Mouse (Mus musculus) CD8-positive naive resting alpha-beta T cell, adult 2 months (primary cell): Measurements from ENCODE around the gene Grhpr.
A peak's percentile ranks its signal among the peaks of the same experiment; 100 is the strongest.
"Not testable (repeated sequence)": the region's sequence is repeated elsewhere in the genome, so short reads cannot be mapped to it uniquely, and the experiment has no call there.

Experiments used
- DNase-seq, 2 experiments: peaks; one replicate each; pipeline ENCODE4 v3.0.0; 2022; ENCODE audit warnings: low read depth in 2 of 2, low spot score in 2 of 2

Grhpr gene

GRCm38 (mm10) chr4:44973871-44974270 is 7.3 kb upstream of the Grhpr start:
- DNase-seq, result no peak

- DNase-seq, result no peak
Measured at GRCm38 (mm10) chr4:44974331-44974730, 6.9 kb upstream of the Grhpr start.

- no peak for DNase-seq
Measured at GRCm38 (mm10) chr4:44976026-44976615, 5.1 kb upstream of the Grhpr start.

GRCm38 (mm10) chr4:44976921-44977710 is 4.1 kb upstream of the Grhpr start:
- no peak for DNase-seq

- DNase-seq, result no peak
Measured at GRCm38 (mm10) chr4:44978175-44978574, 3.0 kb upstream of the Grhpr start.

- no peak for DNase-seq
Measured at GRCm38 (mm10) chr4:44979794-44980338, 1.3 kb upstream of the Grhpr start.

- DNase-seq, result no peak
Measured at GRCm38 (mm10) chr4:44981974-44982287, 736 bp downstream of the Grhpr start.

- no peak for DNase-seq
Measured at GRCm38 (mm10) chr4:44982440-44983130, 1.4 kb downstream of the Grhpr start.

- no peak for DNase-seq
Measured at GRCm38 (mm10) chr4:44983131-44983740, 2.0 kb downstream of the Grhpr start.

- no peak for DNase-seq
Measured at GRCm38 (mm10) chr4:44990560-44990959, 9.4 kb downstream of the Grhpr start.

- not testable (repeated sequence) for DNase-seq
Measured at GRCm38 (mm10) chr4:44992330-44992729, 11.1 kb downstream of the Grhpr start.

- DNase-seq, result not testable (repeated sequence)
Measured at GRCm38 (mm10) chr4:44993179-44993578, 12.0 kb downstream of the Grhpr start.

- DNase-seq, result no peak
Measured at GRCm38 (mm10) chr4:44993847-44994246, 12.7 kb downstream of the Grhpr start.

GRCm38 (mm10) chr4:44994776-44995175 is 13.6 kb downstream of the Grhpr start:
- DNase-seq, result no peak

GRCm38 (mm10) chr4:44998071-44998470 is 16.9 kb downstream of the Grhpr start:
- DNase-seq, result no peak

GRCm38 (mm10) chr4:45000001-45000400 is 18.8 kb downstream of the Grhpr start:
- DNase-seq, result no peak

GRCm38 (mm10) chr4:45005452-45005851 is 24.3 kb downstream of the Grhpr start:
- no peak for DNase-seq

- DNase-seq, result no peak
Measured at GRCm38 (mm10) chr4:45010806-45011415, 29.7 kb downstream of the Grhpr start.

GRCm38 (mm10) chr4:45011581-45012104 is 30.4 kb downstream of the Grhpr start:
- no peak for DNase-seq

- DNase-seq, result peak; percentile 98 to 99
Measured at GRCm38 (mm10) chr4:45012105-45012975, 31.1 kb downstream of the Grhpr start, which contains the start of gene Zbtb5. Gene Zbtb5 (minus strand): TSS chr4:45012412.
